Mouse (Mus musculus) megakaryocyte-erythroid progenitor cell, adult 5-6 weeks (primary cell): ENCODE results near the gene Ppp6r2. TPM values are rescaled to one million over a fixed set of nuclear protein-coding genes. Genes with fewer than 3 reads are reported as not detected.

Experiments used
- ATAC-seq: replicated peaks from 2 replicates; pipeline ENCODE4 v1.8.0; 2016; ENCODE audit warnings: mild to moderate bottlenecking, inconsistent platforms; ENCODE audit not compliant: severe bottlenecking, poor library complexity, low FRiP score, low TSS enrichment
- total RNA-seq, 2 experiments: library from RNA; stranded (forward) in 1 of 2; stranded (reverse) in 1 of 2; fragments of 200-1000, 215-1000 nt in 1 of 2; fragments of >200 nt in 1 of 2; fragmentation: Nextera tagmentation in 1 of 2; gene quantifications; 2 replicates each; pipeline ENCODE4 v1.2.3; 2014 to 2017

Ppp6r2 gene
- total RNA-seq, 2 experiments from 2014 or later: 56.3 to 145 TPM

DNA sequence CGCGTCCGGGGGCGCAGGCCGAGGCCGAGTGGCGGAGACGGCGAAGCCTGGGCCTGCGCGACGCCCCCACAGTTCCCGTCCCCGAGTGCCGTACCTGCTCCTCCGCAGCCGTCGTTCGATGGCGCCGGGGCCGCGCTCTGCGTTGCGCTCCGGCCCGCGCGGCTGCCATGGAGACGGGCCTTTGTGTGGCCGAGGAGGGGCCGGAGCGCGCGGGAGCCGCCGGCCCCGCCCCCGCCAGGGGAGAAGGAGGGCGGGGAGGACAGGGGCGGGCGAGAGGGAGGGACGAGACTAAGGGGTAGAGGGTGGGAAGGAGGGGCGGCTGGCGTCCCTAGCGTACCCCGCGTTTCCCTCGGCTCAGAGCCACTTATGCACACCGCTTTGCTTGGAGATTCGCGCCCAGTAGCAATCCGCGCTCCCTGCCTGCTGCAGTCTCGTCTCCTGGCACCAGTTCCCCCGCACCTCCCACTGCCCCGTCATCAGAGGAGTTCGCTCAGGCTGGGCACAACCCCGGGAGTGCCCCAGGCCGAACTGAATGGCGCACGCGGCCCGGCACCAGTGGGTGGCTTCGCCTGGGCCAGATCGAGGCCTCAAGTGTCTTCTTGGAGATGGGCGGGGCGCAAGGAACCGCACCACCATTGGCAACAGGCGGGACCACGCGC is 30.7 kb upstream of the Ppp6r2 start, which contains the start of gene Plxnb2:
TSS of gene Plxnb2 (minus strand) at position 218 of the 659 bp plus-strand sequence.
- 0 out of 2 replicates have a peak, but pooled peaks have one; percentile 12 for ATAC-seq

DNA sequence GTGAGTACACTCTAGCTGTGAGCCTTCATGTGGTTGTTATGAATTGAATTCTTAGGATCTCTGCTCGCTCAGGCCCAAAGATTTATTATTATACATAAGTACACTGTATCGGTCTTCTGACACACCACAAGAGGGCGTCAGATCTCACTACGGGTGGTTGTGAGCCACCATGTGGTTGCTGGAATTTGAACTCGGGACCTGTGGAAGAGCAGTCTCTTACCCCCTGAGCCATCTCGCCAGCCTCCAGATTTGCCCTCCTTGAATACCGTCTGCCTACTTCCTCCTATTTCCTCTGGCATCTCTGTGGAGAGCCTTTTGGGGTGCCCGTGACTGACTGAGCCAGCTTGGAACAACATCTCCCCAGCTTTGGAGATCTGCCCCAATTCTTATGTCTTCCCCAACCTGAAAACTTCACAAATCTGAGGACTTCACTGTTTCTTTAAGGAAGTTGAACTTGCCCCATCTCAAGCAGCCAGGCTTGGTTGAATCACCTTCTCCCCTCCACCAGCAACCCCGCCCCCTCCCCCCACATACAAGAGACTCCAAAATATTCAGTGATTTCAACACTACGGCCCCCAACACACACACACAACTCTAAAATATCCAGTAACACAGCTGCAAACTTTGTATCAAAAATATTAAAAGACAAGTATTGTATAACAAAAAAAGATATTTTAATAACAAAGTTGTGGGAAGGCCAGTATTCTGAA is 29.6 kb upstream of the Ppp6r2 start:
- ATAC-seq: no peak

DNA sequence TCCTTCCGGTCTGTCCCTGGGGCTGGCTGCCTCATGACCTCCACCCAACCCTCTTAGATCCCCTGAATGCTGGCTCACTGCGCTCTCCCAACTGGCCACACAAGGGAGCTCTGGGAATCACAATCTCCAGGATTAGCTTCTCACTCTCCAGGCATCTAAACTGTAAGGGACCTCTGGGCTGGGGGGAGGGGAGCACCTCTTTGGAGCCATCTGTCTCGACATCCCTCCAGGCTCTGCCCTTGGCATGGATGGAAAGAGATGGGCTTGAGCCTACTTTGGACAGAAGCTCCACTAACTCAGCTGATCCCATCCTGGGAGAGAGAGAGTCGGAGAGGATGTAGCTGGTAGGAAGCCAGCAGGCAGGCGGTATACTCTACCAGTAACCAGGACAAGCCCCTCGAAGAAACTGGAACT is 29.0 kb upstream of the Ppp6r2 start:
- no peak for ATAC-seq

DNA sequence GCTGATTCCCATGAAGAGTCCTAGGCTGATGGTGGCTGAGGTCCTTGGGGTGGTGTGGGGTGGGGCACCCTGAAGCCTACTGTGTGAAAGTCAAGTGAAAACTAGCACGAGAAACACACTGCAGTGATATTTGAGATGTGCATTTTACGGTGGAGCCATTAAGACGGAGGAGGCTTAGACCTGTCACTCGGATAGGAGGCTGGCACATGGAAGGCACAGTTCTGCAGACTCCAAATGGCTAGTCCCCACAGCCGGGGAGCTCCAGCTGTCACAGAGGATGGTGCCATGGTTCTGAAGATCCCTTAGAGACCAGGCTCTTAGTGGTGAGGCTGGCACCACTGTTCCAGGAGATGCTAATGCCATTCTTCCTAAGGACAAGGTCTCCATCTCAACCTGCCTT is 28.5 kb upstream of the Ppp6r2 start:
- no peak for ATAC-seq

DNA sequence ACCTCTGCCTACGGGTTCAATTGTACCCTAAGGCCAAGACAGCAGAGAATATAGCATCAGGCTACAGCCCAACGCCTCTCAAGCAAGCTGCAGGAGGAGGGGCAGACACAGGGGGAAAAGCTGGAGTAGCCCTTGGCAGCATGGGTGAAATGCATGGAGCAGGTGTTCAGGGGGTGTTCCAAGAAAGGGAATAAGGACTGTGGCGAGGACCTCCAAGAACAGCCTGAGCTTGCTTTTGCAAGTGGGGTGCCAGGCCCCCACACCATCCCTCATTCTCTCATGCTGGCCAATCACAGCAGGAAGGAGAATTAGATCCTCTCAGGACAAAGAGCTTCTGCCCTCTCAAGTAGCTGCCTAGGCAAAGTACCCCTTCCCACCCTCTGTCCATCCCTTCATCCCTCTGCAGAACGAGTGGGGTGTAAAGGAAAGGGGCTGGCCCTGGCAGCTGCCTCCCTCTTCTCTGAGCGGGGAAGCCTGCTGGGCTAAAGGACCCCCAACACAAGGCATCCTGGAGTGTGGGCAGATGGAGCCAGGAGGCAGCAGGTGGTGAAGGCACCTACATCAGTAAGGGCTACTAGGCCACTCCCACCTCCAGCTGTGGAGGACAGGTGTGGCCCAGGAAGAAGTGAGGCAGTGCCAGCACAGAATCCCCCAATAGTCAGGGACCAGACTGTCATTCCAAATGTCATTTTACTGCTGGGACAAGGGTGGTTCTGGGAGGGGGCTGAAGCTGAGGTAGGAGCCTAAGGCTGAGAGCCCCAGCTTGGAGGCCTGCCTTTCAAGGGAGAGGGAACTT is 27.0 kb upstream of the Ppp6r2 start:
- ATAC-seq: no peak

DNA sequence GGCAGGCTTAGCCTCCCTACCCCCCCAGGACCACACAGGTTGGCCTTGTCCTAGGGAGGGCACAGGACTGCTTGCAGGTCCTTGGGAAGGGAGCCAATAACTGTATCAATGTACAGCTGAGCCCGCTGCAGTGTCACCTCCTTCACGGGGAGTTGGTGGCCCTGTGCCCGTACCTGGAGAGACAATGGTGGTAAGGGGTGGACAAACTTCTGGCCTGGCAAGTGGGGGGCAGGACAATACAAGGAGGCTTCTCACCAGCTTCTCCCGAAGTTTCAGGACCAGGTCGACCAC is 26.5 kb upstream of the Ppp6r2 start:
- no peak for ATAC-seq

DNA sequence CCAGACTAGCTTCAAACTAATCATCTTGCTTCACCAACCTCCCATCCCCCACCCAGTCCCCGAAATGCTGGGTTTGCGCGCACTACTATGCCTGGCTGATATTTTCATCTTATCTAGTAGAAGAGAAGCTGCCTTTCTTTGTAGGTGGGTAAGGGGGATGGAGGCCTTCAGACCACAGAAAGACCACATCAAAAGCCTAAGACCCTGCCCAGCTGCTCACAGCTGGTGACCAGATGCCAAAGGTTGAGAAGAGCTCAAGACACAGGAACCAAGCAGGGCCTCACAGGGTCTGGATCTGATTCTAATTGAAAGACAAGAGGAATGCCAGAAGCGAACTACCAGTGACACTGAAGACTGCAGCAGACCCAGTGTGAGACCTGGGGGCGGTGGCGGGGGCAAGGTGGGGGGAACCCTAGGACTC is 16.1 kb upstream of the Ppp6r2 start:
- no peak for ATAC-seq

DNA sequence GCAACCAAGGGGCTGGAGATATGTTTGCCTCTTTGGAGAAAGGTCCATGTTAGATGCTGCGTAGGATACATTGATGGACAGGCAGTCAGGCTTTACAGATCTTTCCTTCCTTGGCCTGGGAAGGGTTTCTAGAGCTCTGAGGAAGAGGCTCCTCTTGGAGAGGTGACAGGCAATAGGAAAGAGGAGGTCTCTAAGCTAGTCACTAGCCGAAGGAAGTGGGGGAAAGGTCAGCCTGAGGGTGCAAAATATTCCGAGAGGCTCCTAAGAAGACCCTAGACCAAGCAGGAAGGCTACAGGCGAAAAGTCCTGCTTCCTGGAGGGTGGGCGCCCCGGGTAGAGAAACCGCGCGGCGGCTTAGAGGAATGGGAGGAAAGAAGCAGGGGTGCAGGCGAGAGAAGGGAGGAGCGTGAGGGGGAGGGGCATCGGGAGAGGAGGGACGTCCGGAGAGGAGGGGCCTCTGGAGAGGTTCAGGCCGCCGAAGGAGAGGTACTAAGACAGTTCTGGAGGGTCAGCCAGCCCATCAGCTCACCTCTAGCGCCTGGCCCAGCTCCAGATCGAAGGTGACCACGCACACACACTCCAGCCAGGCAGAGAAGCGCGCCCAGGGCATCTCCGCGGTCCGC is 15.6 kb upstream of the Ppp6r2 start:
- peak; percentile 89 for ATAC-seq

DNA sequence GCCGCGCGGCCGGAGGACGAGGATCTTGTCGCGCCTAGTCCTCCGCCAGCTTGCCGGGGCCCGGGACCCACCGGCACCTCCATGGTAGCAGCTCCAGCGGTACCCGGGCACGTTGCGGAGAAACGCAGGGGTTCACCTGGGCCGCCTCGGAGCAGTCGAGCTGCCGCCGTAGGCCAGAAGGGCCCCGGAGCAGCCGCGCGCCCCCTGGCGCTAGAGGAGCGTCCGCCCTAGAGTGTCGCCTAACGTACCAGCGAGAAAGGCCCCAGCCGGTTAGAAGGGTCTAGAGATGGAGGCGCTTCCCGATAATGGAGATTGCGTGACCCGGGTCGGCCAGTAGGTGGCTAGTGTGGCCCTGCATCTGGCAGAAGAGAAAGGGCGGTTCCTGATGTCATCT is 15.0 kb upstream of the Ppp6r2 start, which contains the start of gene Dennd6b:
TSS of gene Dennd6b (minus strand) at position 184 of the 394 bp plus-strand sequence.
- peak; percentile 97 for ATAC-seq

DNA sequence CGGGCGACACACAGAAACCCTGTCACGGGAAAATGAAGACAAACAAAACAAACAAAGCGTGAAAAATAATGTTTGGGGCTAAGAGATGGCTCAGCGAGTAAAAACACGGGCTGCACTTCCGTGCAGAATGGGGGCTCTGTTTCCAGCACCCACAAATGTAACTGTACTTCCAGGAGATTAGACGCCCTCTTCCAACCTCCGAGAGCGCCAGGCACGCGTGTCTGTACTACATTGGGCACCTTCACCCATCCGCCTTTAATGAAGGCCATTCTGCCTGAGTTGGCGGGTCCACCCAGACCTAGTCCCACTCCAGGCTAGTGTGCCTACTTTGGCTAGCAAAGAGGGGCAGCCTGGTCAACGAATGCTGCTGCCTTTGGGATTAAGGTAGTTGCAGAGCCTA is 14.3 kb upstream of the Ppp6r2 start:
- no peak for ATAC-seq

DNA sequence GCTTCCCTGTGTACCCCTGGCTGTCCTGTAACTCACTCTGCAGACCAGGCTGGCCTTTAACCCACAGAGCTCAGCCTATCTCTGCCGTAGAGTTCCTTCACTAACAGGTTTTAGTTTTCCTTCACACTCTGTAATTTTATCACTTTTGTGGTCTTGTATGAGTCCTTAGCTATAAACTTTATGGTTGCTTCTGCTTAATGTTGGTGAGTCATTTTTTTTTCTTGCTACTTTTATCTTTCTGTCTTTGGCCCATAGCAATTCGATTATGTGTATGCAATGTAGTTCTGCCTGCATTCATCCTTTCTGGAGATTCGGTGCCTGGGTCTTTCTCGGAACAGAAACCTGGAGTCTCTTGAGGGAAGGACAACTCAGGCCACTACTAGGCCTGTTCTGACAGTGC is 3.9 kb upstream of the Ppp6r2 start:
- ATAC-seq: no peak

DNA sequence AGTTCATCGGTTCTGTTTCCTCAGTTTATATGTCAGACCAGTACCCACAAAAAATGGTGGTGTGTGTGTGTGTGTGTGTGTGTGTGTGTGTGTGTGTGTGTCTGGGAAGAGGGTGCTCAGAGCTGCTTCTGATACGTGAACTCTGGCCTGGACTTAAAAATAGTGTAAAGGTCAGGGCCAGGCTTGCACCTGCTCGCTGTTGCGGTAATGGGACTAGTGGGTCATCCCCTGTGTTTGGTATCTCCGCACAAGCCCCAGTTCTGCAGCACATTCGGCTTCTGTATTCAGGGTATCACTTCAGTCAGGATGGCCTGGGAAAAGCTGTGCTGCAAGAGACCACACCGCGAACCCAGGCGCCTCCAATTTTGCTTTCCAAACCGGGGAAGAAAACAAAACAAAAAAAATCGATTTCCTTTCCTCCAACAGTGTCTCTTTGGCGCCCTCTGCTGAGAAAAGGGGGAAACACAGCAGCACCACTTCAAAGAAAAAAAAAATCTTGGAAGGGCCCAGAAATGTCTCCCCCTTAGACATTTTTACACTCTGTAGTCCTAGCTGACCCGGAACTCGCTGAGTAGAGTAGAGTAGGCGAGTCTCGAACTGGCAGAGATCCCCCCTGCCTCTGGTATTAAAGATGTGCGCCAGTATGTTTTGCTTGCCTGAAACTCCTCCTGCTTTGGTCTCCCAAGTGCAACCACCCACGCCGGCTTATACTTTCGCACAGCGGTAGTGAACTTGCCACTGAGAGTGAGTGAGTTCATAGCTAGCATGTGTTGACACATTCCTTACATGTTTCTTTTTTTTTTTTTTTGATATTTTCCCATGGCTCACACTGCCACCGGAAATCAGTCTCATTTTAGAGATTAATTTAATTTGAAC is 1.2 kb upstream of the Ppp6r2 start:
- ATAC-seq: peak; percentile 29

DNA sequence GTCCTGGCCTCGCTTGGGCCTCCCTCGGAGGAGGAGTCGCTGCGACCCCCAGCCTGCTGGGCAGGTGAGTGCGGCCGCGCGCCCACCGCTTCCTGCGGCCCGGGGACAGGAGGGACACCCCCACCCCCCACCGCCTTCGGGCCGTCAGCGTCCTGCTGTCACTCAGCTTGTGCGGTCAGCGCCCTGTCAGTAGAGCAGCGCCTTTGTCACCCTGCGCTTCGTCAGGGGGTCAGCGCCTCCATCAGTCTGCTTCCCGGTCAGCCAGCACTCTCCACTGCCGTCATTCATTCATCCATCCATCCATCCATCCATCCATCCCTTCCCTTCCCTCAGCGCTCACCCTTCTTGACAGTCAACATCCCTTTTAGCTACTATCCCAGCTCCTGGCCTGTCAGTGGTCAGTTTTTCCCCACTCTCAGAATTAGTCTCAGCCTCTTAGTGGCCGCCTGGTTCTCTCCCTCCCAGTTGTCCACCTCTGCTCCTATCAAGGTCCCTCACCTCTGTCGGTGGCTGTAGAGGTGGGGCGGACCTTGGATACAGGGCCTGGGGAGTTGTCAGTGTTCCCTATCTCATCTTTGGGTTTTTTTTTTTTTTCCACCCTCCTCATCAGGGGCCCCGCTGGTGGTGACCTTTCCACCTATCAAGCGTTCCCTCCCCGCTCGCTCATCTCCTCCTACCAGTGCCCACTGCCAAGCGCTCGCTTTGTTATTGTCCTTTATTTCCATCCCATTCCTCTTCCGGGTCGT is 536 bp downstream of the Ppp6r2 start:
- ATAC-seq: peak; percentile 11

DNA sequence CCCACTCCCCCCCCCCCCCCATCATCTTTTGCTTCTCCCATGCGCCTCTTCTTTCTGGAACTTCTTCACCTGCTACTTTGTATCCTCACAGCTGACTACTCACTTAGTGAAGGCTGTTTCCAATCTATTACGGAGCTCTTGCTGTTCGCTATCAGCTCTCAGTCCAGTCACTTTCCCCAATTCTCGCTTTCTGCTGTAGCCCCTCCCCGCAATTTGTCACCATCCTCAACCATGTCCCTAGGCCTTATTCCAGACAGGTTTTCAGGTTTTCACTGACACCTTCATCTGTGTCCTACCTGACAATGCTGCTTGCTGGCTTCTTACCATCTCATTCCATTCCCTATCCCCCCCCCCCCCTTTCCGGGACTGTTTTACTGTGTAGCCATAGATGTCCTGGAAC is 1.1 kb downstream of the Ppp6r2 start:
- no peak for ATAC-seq

DNA sequence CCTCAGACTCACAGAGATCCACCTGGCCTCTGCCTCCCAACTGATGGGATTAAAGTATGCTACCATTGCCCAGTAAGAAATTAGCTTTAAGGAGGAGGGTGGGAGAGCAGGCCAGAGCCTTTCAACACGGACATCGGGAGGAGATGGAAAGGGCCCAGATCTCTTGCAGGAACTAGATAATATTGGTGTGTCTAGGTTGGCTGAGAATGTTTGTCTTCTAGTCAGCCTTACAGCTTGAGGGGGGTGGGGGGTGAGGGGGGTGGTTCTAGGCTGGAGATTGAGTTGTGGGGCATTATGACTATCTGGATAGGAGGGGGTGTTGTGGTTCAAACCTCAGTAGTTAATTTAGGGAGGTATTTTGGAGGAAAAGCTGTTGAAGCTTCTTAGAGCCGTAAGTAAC is 2.2 kb downstream of the Ppp6r2 start:
- ATAC-seq: no peak

DNA sequence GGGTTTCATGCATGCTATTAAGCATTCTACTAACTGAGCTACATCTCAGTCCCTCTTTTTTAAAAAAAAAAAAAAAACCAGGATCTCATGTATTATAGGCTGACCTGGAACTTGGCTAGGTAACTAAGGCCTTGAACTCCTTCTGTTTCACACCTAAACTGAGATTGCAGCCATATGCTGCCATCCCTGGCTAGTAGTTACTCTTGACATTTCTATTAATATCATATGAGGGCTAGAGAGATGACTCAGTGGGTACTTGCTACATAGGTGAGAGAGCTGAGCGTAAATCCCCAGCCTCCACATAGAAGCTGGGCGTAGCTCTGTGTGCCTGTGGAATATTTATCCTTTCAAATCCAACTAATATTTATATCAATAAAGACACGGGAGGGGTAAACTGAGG is 3.6 kb downstream of the Ppp6r2 start:
- ATAC-seq: no peak

DNA sequence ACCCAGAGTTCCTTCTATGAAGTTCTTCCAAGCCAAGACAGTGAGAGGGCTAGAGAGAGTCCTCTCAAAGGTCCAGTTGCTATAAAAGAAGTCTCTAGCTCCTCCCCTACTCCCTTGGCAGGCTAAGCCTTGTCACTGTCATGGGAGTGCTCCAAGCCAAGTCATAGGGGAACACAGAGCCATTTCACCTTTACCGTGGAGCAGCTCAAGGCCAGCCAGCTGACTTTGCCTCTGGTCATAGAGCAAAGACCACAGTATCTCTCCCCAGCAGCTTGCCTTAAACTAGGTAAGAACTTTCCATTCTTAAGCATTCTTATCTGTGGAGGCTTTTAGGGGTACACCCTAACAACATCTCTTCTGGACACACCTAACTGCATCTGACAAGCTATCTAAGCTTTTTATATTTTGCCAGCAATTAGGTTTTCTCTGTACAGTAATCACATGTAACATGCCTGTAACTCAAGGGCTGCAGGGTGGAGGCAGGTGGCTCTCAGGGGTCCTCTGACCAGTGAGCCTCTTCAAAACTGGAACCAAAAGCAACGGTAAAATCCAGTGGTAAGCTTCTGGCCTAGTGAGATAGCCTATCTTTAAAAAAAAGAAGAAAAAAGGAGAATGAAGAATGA is 4.4 kb downstream of the Ppp6r2 start:
- peak; percentile 82 for ATAC-seq

DNA sequence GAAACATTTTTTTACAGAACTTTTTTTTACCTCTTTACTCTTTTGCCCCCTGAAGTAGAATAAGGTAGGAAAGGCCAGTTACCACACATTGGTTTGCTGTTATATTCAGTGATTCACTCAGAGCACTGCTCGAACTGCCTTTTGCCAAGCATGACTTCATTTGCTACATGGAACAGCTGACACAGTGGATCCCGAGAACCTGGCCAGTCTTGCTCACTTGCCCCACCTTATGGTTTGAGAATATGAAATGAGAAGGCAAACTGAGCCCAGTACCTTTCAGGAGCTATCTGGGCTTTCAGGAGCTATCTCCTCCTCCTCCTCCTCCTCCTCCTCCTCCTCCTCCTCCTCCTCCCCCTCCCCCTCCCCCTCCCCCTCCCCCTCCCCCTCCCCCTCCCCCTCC is 22.2 kb downstream of the Ppp6r2 start:
- peak; percentile 55; the same call in 1 of the 2 replicates for ATAC-seq
